ENCODE assay signal across 8 mouse cellular contexts in genomic region chr2:36104956-36105741, GRCm38 (mm10). TPM values are rescaled to one million over a fixed set of nuclear protein-coding genes. Genes with fewer than 3 reads are reported as not detected.
DNase-seq lines count a peak whose midpoint lies in the region; ATAC-seq and TF ChIP-seq lines count a peak whose summit lies in the region.

Gene Lhx6, minus strand, starts transcription at chr2:36105408.

- H3K36me3 ChIP-seq in C2C12 (ENCODE audit: control insufficient read depth, insufficient read depth), result peaks cover 3% of the 10 kb centered on the region
- no peaks in the 10 kb centered on the region for H3K36me3 ChIP-seq in forebrain, embryonic 13.5 days (ENCODE audit: poor library complexity, severe bottlenecking)
- no peaks in the 10 kb centered on the region for H3K36me3 ChIP-seq in intestine, embryonic 16.5 days (ENCODE audit: control insufficient read depth, insufficient read depth, low read length)

- H3K27ac ChIP-seq in forebrain, embryonic 13.5 days, result peak within 1 kb of the TSS; percentile 94
- no peak within 1 kb of the TSS for H3K27ac ChIP-seq in intestine, embryonic 16.5 days (ENCODE audit: low read length)

- H3K79me2 ChIP-seq in C2C12 (ENCODE audit: control insufficient read depth, insufficient read depth), result peaks cover 8% of the 10 kb centered on the region

- H3K4me1 ChIP-seq in forebrain, embryonic 13.5 days, result peaks cover 31% of the 10 kb centered on the region
- H3K4me1 ChIP-seq in intestine, embryonic 16.5 days (ENCODE audit: control insufficient read depth, insufficient read depth, low read length), result peaks cover 18% of the 10 kb centered on the region

- peak within 1 kb of the TSS; percentile 72 for H3K9ac ChIP-seq in forebrain, embryonic 13.5 days
- H3K9ac ChIP-seq in intestine, embryonic 16.5 days (ENCODE audit: low read depth, low read length), result peak within 1 kb of the TSS; percentile 58

- no peaks in the 10 kb centered on the region for H3K9me3 ChIP-seq in forebrain, embryonic 13.5 days (replicated peaks)
- no peaks in the 10 kb centered on the region for H3K9me3 ChIP-seq in intestine, embryonic 16.5 days (ENCODE audit: control insufficient read depth, low read length)

- H3K4me2 ChIP-seq in forebrain, embryonic 13.5 days, result peak within 1 kb of the TSS; percentile 64
- H3K4me2 ChIP-seq in intestine, embryonic 16.5 days (ENCODE audit: low read depth, low read length), result peak within 1 kb of the TSS; percentile 86

- H3ac ChIP-seq in C2C12 (ENCODE audit: control insufficient read depth, insufficient read length, low read depth), result peak within 1 kb of the TSS; percentile 90

- ATAC-seq in forebrain, embryonic 13.5 days, result peak; percentile 47
- ATAC-seq in intestine, embryonic 16.5 days, result 0 out of 2 replicates have a peak, but pooled peaks have one; percentile 18
- peak; percentile 41; the same call in 1 of the 2 replicates for ATAC-seq in megakaryocyte progenitor cell, adult 5-6 weeks (replicated peaks; ENCODE audit: poor library complexity)

- TF ChIP-seq CTCF in C2C12 (IDR thresholded peaks at IDR 0.05; ENCODE audit: control insufficient read depth, insufficient read depth, insufficient read length), result no peak

- no peaks in the 10 kb centered on the region for H3K79me3 ChIP-seq in C2C12 (ENCODE audit: low read depth)

- under 1% methylated on average over 58 of the region's 58 CpGs for WGBS in forebrain, embryonic 13.5 days
- WGBS in intestine, embryonic 16.5 days, result under 1% methylated on average over 54 of the region's 58 CpGs

- DNase-seq in adrenal gland, postnatal 10 days, result peak; percentile 29
- DNase-seq in adrenal gland, adult 8-10 months, result no peak
- DNase-seq in Muller cell, postnatal 12 days (ENCODE audit: inconsistent ontology term), result no peak
- no peak for DNase-seq in spleen, adult 18-20 months

- H3K27me3 ChIP-seq in C2C12 (ENCODE audit: control insufficient read depth, insufficient read depth, insufficient read length), result no peaks in the 10 kb centered on the region
- H3K27me3 ChIP-seq in forebrain, embryonic 13.5 days, result peaks cover 98% of the 10 kb centered on the region
- H3K27me3 ChIP-seq in intestine, embryonic 16.5 days (replicated peaks; ENCODE audit: control insufficient read depth, insufficient read depth, low read length), result peaks cover 84% of the 10 kb centered on the region

- H3K4me3 ChIP-seq in C2C12 (ENCODE audit: insufficient read depth, poor library complexity, severe bottlenecking), result peak within 1 kb of the TSS; percentile 60
- H3K4me3 ChIP-seq in forebrain, embryonic 13.5 days, result peak within 1 kb of the TSS; percentile 46
- H3K4me3 ChIP-seq in intestine, embryonic 16.5 days (ENCODE audit: low read length), result peak within 1 kb of the TSS; percentile 47

TF ChIP-seq in C2C12, 6 proteins besides CTCF, POLR2A, EP300 and RAD21:
- TF ChIP-seq FOSL1 (IDR thresholded peaks at IDR 0.05; ENCODE audit: insufficient read depth, low read length, poor library complexity, severe bottlenecking), result peak; percentile 31
- TF ChIP-seq MAX (IDR thresholded peaks at IDR 0.05), result no peak

RNA-seq across cellular contexts. Expression of gene Lhx6, which starts in this region (rescaled TPM):
- total RNA-seq in adrenal gland, postnatal 10 days (2021), result 1 to 10 TPM; 5.8 to 8.1 TPM
- total RNA-seq in adrenal gland, adult 8-10 months (2022), result 1 to 10 TPM in 2 of 4 experiments, under 1 TPM in 2; 0.49 to 2.2 (median 1.2) TPM
- 6.6 TPM for polyA plus RNA-seq in C2C12 (2012; fragmentation: generic; extraction: Trizol)
- polyA plus RNA-seq in forebrain, embryonic 13.5 days (2015; fragmentation: Nextera tagmentation; extraction: Ambion mirVana), result 25.9 and 33.7 TPM in 2 replicates
- polyA plus RNA-seq in intestine, embryonic 16.5 days (2015; fragmentation: Nextera tagmentation; extraction: Ambion mirVana), result 0.98 TPM in 2 replicates
- not detected in 2 replicates for total RNA-seq in megakaryocyte progenitor cell, adult 5-6 weeks (2015)
- not detected in 2 replicates for total RNA-seq in megakaryocyte progenitor cell, adult 5-6 weeks (2017)

Comparison
In these comparisons a context has a peak if more than half of its experiments do, and no peak if none do; other contexts are left out.
1. Peak in ATAC-seq, H3K4me3 ChIP-seq, H3K9ac ChIP-seq and H3K4me2 ChIP-seq in intestine, embryonic 16.5 days; RNA of the gene not detected or under 1 TPM.
2. Peak in ATAC-seq in megakaryocyte progenitor cell, adult 5-6 weeks; RNA of the gene not detected or under 1 TPM.